Mouse (Mus musculus): Measurements from ENCODE around the gene Stk36. TPM values are rescaled to one million over a fixed set of nuclear protein-coding genes. Genes with fewer than 3 reads are reported as not detected.

Stk36 gene
- polyA plus RNA-seq, 1 experiment from 2014 or later = 27.9 TPM

GRCm38 (mm10) chr1:74677843-74678242 lies 76.6 kb downstream of the Stk36 start:
- Histone ChIP-seq H3K36me3 (peaks cover 40% of the 10 kb centered on the region), H3K27ac (replicated peaks) (no peak overlapping the region), H3K27me3 (no peaks in the 10 kb centered on the region), H3K4me3 (no peak overlapping the region), H3K9me3 (no peaks in the 10 kb centered on the region), H3K4me1 (no peaks in the 10 kb centered on the region), H3K4me2 (replicated peaks) (no peak overlapping the region), H3K9ac (replicated peaks) (no peak overlapping the region)
- 89% methylated on average over 1 of the region's 1 CpGs for WGBS
- no peak for ATAC-seq (replicated peaks)

Small RNA genes within 50 kb of the gene (microRNA-seq; reads per million reads assigned to microRNA genes)
- not detected for gene Gm25035

Other genes starting within 250 kb of the Stk36 start
- gene Catip, start 239.3 kb upstream of the Stk36 start, polyA plus RNA-seq (2015; fragmentation: Nextera tagmentation; extraction: Ambion mirVana) = 0.38 and 1.2 TPM in 2 replicates
- gene Slc11a1, start 226.2 kb upstream of the Stk36 start, polyA plus RNA-seq (2015; fragmentation: Nextera tagmentation; extraction: Ambion mirVana) = 1.9 and 3.2 TPM in 2 replicates
- 21.4 and 22.4 TPM in 2 replicates for gene Ctdsp1, start 209.9 kb upstream of the Stk36 start, polyA plus RNA-seq (2015; fragmentation: Nextera tagmentation; extraction: Ambion mirVana)
- gene Vil1, start 192.1 kb upstream of the Stk36 start, polyA plus RNA-seq (2015; fragmentation: Nextera tagmentation; extraction: Ambion mirVana) = 0.27 and 0.29 TPM in 2 replicates
- 53.8 and 56.2 TPM in 2 replicates for gene Cnot9, start 95.4 kb upstream of the Stk36 start, polyA plus RNA-seq (2015; fragmentation: Nextera tagmentation; extraction: Ambion mirVana)
- 3.4 and 5.3 TPM in 2 replicates for gene Plcd4, start 58.6 kb upstream of the Stk36 start, polyA plus RNA-seq (2015; fragmentation: Nextera tagmentation; extraction: Ambion mirVana)
- 32.2 and 33.0 TPM in 2 replicates for gene Usp37, start 57.2 kb upstream of the Stk36 start, polyA plus RNA-seq (2015; fragmentation: Nextera tagmentation; extraction: Ambion mirVana)
- 8.9 and 9.6 TPM in 2 replicates for gene Zfp142, start 13.2 kb upstream of the Stk36 start, polyA plus RNA-seq (2015; fragmentation: Nextera tagmentation; extraction: Ambion mirVana)
- gene Bcs1l, start 13.2 kb upstream of the Stk36 start, polyA plus RNA-seq (2015; fragmentation: Nextera tagmentation; extraction: Ambion mirVana) = 27.6 and 27.9 TPM in 2 replicates
- 41.8 and 46.0 TPM in 2 replicates for gene Rnf25, start within 50 bp of the Stk36 start, polyA plus RNA-seq (2015; fragmentation: Nextera tagmentation; extraction: Ambion mirVana)
- gene Ttll4, start 60.3 kb downstream of the Stk36 start, polyA plus RNA-seq (2015; fragmentation: Nextera tagmentation; extraction: Ambion mirVana) = 15.3 and 16.1 TPM in 2 replicates
- 0.91 and 1.6 TPM in 2 replicates for gene Cyp27a1, start 112.1 kb downstream of the Stk36 start, polyA plus RNA-seq (2015; fragmentation: Nextera tagmentation; extraction: Ambion mirVana)
- not detected in 2 replicates for gene Prkag3, start 147.8 kb downstream of the Stk36 start, polyA plus RNA-seq (2015; fragmentation: Nextera tagmentation; extraction: Ambion mirVana)
- 2.2 and 2.3 TPM in 2 replicates for gene Wnt6, start 170.4 kb downstream of the Stk36 start, polyA plus RNA-seq (2015; fragmentation: Nextera tagmentation; extraction: Ambion mirVana)
- gene Wnt10a, start 190.1 kb downstream of the Stk36 start, polyA plus RNA-seq (2015; fragmentation: Nextera tagmentation; extraction: Ambion mirVana) = 0.50 and 0.80 TPM in 2 replicates